Mouse (Mus musculus): Measurements from ENCODE around the gene Tmem151b.

Gene Tmem151b

DNA sequence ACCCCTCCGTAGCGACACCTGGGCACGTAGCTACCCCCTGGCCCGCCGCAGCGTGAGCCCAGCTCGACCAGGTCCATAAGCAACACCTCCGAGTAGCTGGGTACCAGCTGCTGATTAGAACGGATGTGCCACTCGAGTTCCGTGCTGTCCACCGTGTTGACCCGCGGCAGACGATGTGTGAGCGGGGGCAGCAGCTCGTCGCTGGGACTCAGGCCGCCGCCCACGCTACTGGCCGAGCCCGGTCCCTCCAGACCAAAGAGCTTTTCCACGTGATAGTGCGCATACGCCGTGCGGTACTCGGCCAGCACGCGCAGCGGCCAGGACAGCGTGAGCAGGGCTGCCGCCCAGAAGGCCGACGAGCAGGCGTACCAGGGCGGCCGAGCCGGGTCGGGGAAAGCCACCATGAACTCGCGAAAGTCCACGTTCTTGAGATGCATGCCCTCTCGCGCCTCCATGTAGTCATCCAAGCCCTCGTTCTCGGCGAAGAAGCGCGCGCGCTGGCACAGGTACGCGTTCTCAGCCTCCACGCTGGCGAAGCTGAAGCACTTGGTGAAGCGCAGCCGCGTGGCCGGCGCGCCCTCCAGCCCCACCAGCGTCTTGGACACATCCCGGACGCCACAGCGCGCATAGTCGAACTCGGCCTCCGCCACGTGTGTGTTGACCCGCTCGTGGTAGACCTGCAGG lies 4.1 kb downstream of the Tmem151b start:
- DNase-seq (ENCODE audit: low read depth, low spot score): no peak

DNA sequence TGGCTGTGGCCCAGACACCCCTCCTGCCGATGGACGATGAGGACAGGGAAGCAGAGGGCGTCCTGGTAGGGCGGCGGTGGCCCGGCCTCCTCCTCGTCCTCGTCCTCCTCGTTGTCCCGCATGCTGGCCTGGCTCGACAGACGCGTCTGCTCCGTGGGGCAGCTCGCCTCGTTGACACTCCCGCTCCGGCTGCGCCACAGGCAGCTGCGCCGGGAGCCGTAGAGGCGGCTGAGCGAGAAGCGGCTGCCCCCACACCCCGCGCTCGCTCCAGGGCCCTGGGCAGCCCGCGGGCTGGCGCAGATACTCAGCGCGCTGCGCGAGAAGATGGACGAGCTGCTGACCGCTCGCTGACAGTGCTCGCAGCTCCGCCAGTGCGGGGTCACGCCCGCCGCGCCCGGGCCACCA lies 4.6 kb downstream of the Tmem151b start:
- no peak for DNase-seq (ENCODE audit: low read depth, low spot score)

DNA sequence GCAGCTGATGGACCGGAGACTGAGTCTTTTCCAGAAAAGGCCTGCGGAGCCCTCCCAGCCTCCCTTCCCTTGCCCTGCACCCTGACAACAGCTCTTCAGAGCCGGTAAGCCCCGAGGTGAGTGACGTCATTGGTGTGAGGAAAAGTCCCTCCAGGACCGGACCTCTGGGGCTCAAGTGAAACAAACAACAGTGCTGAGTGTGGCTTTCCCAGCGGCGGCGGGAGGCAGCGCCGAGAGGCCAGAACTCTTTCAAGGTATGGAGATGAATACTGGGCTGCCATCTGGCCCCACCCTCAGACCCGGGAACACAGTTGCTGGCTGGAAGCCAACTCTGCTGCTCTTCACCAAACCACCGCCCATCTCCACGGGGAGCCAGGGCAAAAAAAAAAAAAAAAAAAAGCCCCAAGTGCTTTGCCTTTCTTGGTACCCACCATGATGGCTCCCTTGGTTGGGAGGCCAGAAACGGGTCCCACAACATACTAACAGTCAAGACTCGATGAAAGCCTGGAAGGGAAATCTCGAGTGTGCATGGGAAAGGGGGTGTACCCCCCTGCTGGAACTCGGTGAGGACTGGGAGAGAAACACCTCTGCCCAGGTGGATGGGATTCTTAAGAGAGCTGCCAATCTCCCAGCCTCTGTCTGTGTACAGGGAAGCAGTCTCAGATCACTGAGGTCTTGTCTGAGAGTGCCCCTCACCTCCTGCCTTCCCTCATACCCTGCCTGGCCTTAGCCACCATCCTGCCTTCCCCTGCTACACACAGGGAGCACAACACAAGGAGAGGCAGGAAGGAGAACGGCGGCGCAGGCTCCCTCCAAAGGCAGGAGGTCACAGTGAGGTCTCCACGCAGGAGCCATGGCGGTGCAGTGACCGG lies 5.2 kb downstream of the Tmem151b start:
- no peak for DNase-seq (ENCODE audit: low read depth, low spot score)

DNA sequence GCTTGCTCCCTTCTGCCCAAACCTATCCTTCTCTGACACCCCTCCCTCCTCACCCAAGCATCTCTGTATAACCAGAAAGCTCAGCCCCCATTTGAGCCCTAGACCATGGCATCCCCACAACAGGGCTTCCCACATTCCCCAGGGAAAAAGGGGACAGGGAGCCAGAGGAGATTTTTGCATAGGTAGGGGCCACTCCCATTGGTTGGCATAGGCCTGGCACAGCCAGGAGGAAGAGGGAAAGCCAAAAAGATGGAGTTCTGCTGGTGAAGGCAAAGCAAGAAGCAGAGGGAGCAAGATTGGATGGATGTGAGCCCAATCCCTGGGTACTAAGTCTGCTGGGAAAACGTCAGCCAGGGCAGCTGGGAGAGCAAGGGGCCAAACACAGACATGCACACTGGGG lies 6.4 kb downstream of the Tmem151b start:
- DNase-seq (ENCODE audit: low read depth, low spot score): no peak

DNA sequence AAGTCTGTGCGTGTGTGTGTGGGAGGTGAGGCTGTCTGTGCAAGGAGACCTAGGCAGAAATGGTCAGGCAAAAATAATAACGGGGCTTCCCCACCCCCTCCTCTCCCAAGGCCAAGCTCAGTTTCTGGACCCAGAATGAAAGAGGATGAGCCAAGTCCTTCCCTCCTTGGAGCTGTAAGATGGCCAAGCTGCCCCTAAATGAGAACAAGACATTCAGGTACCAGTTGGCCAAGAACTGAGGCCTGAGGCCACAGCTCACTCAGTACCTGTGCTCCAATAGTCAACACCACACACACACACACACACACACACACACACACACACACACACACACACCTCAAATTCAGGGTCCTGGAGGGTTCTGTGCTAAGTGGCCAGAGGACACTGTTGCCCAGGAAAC lies 6.8 kb downstream of the Tmem151b start:
- no peak for DNase-seq (ENCODE audit: low read depth, low spot score)

DNA sequence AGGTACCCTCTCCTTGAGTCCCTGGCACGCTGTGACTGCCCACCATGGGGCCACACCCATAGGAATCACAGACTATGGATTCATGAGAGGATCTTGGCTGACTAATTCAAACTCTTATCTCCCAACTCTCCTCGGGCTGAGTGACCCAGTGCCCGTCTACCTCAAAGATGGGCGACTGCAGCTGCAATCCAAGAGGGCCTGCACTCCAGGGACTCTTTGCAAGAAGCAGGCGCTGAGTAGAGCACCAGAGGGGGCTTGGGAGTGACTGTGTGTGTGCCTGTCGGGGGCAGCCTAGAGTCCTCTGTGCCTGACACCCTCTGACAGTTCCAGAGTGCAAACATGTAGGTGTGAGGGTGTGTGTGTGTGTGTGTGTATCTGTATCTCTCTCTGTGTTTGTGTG lies 7.3 kb downstream of the Tmem151b start:
- DNase-seq (ENCODE audit: low read depth, low spot score): no peak

DNA sequence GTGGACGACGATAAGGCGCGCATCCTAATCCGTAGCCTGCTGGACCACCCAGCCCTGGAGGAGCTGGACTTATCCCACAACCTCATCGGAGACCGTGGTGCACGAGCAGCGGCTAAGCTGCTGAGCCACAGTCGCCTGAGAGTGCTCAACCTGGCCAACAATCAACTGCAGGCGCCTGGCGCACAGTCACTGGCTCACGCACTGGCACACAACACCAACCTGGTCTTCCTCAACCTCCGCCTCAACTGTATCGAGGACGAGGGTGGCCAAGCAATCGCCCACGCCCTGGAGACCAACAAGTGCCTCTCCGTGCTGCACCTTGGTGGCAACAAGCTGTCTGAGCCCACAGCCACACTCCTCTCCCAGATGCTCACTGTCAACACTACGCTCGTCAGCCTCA lies 9.8 kb downstream of the Tmem151b start:
- no peak for DNase-seq (ENCODE audit: low read depth, low spot score)

DNA sequence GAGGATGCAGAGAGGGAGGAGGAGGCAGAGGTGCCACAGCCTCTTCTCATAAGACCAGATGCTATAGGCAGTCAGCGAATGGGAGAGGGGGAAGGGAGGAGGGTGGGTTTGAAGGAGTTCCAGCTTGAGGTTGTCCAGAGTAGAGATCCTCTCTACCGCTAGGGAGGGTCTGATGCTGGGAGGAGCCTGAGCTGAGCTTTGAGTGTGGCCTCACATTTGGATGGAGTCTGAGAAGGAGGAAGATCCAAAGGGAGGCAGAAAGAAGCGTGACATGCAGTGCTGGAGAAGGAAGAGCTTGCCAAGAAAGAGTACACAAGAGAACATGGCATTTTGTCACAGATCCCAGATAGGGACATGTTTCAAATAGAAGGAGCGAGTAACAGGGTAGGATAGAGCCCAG lies 11.1 kb downstream of the Tmem151b start:
- no peak for DNase-seq (ENCODE audit: low read depth, low spot score)

DNA sequence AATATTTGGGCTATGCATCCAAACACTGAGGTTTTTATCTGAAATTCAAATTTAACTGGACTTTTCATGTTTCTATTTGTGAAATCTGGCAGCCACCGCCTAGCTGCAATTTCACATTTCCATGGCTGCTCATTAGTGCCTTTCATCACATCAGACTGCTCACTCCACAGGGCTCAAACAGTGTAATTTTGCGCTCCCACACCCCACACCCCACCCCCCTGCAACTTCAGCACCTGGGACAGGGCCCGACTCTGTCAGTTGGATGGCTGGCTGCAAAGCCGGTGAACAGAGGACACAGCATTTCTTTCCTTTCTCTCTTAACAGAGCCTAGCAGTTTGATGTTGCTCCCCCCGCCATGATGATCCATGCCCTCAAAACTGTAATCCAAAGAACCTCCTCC lies 13.2 kb downstream of the Tmem151b start:
- no peak for DNase-seq (ENCODE audit: low read depth, low spot score)

DNA sequence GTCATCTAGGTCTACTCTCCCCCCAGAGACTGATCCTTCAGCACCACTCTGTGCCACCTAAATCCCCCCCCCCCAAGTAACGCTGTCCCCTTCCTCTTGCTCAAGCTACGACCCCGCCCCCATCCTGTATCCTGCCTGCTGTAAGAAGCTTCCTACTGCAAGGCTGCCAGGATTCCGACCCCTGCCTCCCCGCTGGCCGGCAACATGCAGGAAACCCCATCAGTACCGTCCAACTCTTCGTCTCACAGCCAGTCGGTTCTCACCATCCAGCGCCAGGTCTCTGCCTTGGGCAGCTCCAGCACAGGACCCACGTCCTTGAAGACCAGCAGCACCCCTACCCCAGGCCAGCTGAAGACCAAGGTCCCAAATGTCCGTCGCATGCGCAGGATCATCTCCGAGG lies 16.6 kb downstream of the Tmem151b start:
- DNase-seq (ENCODE audit: low read depth, low spot score): no peak

DNA sequence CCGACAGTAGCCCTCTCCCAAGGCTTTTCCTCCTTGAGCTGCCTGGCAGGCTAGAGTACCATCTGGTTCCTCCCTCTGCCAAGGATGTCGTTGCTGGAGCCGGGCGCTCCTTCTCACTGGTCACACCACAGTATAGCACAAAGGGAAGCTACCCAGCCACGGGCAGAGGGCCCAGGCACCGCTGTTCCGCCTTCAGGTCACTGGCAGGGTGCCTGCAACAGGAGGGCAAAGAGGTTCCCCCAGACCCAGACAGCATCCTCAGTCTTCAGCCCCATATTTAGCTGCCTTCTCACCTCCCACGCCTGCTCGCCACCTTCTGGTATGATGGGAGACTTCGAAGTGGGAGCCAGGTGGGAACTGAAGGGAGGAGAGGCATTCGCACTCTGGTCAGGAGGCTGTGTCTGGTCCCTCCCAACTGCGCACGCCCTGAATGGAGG lies 19.1 kb downstream of the Tmem151b start:
- DNase-seq (ENCODE audit: low read depth, low spot score): no peak

DNA sequence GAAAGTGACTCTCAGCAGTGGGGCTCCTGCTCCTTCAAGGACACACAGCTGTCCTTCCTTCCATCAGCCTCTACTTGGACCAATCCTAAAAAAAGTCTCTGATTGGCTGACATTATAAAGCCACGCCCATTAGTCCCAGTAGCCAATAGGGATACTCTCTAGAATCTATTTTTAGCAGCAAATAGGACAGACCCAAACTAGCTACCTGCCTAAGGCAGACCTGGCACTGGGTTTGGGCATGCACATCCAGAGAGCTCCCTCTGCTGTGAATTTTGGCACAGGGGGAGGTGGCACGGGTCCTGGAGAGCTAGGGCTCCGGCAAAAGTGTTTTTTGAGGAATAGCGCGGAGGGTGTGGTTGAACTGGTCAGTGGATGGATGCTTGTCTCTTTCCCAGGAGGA lies 22.9 kb downstream of the Tmem151b start:
- DNase-seq (ENCODE audit: low read depth, low spot score): no peak

DNA sequence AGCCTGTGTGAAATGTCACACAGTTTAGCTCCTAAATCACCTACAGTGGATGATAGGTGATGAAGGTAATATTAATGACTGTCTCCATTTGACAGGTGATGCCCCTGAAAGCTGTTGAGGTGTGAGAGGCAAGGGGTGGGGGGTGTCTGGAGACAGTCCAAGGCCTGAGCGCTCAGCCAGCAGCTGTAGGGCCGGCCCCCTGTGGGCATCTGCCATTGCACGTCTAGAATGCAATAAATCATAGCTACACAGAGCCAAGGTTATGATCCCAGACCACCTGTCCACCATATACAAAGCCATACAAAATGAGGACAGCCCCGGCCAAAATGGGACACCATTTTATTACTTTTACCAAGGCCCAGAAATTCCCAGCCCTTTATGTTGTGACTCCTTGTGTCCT lies 24.5 kb downstream of the Tmem151b start:
- DNase-seq (ENCODE audit: low read depth, low spot score): no peak

DNA sequence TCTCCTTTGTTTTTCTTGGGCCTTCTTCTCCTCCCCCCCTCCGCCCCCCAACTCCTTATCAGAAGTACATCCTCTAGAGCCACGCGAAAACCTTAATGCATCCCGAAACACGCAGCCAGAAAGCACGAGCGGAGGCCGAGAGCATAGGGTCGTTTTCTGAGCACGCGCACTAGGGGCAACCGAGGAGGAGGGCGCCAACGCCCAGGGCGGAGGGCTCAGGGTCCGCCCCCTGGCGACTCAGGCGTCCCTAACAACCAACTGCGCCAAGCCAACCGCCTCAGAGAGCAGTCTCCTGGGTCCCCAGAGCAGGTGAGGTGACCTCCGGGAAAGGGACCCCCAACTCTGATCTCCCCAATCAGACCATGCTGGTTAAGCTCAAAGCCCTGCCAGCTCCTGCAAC lies 26.2 kb downstream of the Tmem151b start, which contains the start of gene Tcte1:
Tcte1 (plus strand) TSS at position 172 of the 400 bp plus-strand sequence.
- DNase-seq (ENCODE audit: low read depth, low spot score): no peak

DNA sequence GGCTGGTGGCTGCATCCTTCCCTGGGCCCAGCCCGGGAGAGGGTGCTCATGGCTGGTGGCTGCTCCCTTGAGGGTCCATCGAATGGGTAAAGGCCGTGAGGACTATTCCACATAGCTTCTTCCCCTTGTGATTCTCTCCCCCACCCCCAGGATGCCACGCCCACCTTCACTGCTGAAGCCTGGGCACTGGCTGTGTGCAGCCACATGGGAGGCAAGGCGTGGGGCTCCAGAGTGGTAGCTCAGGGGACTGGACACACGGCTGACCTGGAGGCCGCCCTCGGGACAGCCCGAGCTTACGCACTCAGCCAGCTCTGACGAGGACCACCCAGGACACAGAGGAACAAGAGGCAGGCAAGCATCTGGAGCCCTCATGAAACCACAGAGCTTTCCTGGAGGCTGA lies 29.3 kb downstream of the Tmem151b start:
- no peak for DNase-seq (ENCODE audit: low read depth, low spot score)

DNA sequence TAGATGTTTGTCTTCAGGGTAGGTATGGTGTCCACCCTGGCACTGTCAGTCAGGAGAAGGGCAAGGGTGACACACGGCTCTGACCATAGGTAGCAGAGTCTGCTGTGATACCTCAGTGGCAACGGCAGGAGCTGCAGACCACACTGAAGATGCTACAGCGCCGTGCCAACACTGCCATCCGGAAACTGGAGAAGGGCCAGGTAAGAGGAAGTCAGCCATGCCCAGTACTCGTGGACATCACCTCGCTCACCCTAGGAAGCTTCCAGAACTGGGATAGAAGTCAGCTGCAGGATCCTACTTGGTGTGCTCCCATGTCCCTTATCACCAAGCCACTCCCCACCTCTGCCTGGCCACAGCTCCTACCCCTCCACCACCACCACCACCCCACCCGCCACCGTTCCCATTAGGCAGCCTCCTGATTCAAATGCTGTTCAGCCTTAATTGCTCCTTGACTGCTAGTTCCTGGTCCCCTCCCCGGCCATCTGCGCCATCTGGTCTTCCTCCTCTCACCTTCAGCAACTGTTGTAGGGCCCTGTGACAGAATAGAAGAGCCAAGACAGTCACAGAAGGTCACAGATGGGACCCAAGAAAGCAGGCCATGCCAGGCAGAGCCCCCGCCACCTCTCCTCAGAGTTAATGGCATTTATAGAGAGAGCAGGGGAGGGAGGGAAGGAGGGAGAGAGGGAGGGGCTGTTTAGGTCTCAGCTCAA lies 30.6 kb downstream of the Tmem151b start:
- no peak for DNase-seq (ENCODE audit: low read depth, low spot score)

DNA sequence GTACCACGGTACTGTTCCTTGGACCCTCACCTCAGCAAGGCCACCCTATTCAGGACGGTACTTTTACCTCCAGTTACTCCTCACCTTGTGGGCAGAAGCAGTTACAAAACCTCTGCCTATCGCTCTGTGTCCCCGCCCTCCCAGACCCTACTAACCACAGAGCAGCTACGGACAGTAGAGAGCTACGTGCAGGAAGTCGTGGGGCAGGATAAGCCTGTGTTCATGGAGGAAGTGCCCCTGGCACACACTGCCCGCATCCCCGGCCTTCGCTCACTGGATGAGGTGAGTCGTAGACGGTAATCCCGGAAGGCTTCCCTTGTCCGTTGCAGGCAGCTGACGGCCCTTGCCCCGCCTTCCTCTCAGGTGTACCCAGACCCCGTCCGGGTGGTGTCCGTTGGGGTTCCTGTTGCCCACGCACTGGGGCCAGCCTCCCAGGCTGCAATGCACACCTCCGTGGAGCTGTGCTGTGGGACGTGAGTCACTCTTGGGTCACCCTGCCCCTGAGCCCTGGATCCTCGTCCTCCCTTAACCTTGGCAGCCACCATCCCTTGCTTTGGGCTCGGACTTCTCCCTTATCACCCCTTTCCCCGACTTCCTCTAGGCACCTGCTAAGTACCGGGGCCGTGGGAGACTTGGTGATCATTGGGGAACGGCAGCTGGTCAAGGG lies 31.8 kb downstream of the Tmem151b start:
- DNase-seq (ENCODE audit: low read depth, low spot score): no peak

DNA sequence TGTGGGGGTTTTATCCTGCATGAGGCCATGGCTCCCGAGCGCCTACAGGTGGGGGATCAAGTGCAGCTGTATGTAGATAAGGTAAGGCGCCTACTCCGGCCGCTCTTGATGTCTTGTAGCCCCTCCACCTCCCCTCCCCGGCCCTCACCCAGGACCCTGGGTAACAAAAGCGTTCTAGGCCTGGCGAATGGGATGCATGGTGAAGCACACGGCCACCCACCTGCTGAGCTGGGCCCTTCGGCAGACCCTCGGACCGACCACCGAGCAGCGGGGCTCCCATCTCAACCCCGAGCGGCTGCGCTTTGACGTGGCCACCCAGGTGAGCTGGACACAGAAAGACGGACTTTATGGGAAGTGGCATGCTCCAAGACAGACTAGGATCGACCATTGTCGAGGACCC lies 32.3 kb downstream of the Tmem151b start:
- no peak for DNase-seq (ENCODE audit: low read depth, low spot score)

DNA sequence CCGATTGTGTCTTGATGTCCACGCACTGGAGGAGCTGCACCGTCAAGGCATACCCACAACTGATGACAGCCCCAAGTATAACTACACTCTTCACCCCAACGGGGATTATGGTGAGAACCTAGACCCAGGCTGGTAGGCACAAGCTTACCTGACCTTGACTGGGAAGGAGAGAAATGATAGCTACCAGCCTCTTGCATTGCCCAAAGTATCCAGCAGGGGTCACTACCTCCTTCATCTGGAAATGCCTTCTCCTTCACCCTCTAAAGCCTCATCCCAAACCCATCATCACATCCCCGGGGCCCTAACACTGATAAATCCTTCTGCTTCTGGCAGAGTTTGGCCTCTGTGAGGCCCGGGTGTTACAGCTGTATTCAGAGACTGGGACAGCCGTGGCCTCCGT lies 33.0 kb downstream of the Tmem151b start:
- DNase-seq (ENCODE audit: low read depth, low spot score): peak; percentile 42

DNA sequence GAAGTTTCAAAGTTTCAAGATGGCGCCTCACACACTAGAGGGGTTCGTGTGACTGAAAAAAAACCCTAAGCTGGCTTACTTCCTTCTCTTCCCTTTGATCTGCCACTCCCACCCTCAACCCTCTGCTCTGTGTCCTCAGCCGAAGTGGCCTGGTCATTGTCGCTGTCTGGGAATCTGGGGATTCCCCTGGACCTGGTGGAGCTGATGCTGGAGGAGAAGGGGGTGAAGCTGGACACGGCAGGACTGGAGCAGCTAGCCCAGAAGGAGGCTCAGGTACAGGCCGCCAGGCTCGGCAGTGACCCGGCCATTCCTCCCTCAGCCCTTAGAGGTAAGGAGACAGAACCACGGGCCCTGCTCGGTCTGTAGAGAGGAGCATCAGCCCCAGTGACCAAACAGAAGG lies 33.7 kb downstream of the Tmem151b start:
- DNase-seq (ENCODE audit: low read depth, low spot score): no peak

DNA sequence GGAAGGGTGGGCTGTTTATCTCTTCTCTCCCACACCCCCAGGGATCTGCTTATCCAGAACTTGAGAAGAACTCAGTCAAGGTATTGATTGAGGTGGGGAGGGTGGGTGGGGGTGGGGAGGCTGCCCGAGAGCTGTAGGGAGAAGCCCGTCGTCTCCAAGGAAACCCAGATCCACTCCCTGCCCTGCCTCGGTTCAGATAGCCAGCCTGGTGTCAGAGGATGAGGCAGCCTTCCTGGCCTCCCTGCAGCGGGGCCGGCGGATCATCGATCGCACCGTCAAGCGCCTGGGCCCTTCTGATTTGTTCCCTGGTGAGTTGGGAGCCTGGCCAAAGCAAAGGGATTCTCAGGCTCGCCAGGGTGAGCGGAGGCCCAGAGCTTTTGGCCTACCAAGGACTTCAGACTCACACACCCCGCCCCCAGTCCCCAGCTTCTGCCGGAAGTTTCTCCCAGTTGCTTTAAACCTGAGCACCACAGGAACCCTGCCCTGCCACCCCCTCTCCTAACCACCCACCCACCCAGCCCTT lies 34.2 kb downstream of the Tmem151b start:
- DNase-seq (ENCODE audit: low read depth, low spot score): no peak

DNA sequence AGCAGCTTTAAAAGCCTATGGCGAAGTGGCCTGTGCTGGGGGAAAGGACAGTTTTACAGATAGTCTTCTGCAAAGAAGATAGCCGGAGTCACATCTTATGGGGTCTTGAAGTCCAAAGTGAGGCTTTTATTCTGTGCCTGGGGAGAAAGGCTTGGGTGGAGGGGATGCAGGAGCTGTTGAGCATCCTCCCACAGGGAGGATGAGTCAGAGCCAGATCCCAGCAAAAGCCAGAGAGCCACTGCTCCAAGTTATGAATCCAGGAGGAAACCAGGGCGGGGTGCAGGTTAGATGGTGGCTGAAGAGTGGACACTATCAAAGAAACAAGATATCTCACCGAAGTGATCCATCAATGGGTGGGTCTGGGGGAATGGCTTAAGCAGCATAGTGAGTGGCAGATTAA lies 37.7 kb downstream of the Tmem151b start:
- no peak for DNase-seq (ENCODE audit: low read depth, low spot score)

Measured in brain, embryonic 18.5 days (tissue).